Mouse (Mus musculus): ENCODE measurements at regions not wholly inside any gene's neighbourhood (a gene's known extent, or its start where the extent isn't known, plus 50 kb on each side); places are given as distances from the start of the nearest gene placed in this dataset.
A peak's percentile ranks its signal among the peaks of the same experiment; 100 is the strongest.

DNA sequence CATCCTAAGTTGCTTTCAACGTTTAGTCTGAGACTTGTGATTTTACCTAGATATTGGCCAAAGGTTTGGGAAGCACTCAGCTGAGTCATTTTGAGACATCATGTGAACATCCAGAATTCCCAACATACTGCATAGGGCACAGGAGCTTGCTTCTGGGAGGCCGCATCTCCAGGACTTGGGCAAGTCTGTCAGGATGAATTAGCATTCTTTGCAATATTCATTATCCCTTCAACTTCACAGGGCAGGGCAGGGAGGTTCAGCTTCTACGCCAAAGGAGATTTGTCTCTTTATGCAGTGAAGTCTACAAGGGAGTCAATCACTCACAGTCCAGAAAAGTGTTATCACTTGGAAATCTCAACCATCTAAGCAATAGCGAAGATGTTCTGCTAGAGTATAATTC lies 231.7 kb downstream of the Cpe start:
- H3K9me3 ChIP-seq = no peaks in the 10 kb centered on the region
- no peak for ATAC-seq (ENCODE audit: low FRiP score)
- H3K27me3 ChIP-seq = no peaks in the 10 kb centered on the region
- no peak overlapping the region for H3K9ac ChIP-seq
- H3K4me2 ChIP-seq = no peak overlapping the region
- no peaks in the 10 kb centered on the region for H3K4me1 ChIP-seq
- no peak overlapping the region for H3K27ac ChIP-seq
- no peak overlapping the region for H3K4me3 ChIP-seq (replicated peaks)
- WGBS = 91% methylated on average over 4 of the region's 4 CpGs
- no peaks in the 10 kb centered on the region for H3K36me3 ChIP-seq (replicated peaks)

GRCm38 (mm10) chr8:64456970-64457369 lies 235.9 kb downstream of the Cpe start:
- H3K4me1 ChIP-seq = no peaks in the 10 kb centered on the region
- H3K9me3 ChIP-seq = no peaks in the 10 kb centered on the region
- ATAC-seq (ENCODE audit: low FRiP score) = no peak
- H3K4me3 ChIP-seq (replicated peaks) = no peak overlapping the region
- H3K27ac ChIP-seq = no peak overlapping the region
- no peaks in the 10 kb centered on the region for H3K27me3 ChIP-seq
- 65% methylated on average over 5 of the region's 5 CpGs for WGBS
- no peak overlapping the region for H3K4me2 ChIP-seq
- H3K36me3 ChIP-seq (replicated peaks) = no peaks in the 10 kb centered on the region
- no peak overlapping the region for H3K9ac ChIP-seq

DNA sequence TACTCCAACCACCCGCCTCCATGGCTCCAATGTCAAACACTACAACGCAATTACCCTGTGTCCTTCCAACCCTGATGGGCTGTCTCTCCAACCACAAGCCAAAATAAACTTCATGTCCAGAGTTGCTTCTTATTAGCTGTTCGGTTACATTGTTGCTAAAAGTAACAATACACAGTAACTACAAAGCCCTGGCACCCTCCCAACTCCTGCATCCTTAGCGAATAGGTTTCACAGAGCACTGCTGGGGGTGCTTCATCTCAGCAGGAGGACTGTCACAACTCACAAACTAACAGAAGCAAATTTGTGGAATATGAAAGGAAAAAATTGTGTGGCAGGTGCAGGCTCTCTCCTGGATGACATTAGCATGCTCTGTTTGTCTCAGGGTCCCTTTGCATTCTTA lies 238.1 kb downstream of the Cpe start:
- H3K4me3 ChIP-seq (replicated peaks) = no peak overlapping the region
- ATAC-seq (ENCODE audit: low FRiP score) = no peak
- no peak overlapping the region for H3K27ac ChIP-seq
- no peaks in the 10 kb centered on the region for H3K9me3 ChIP-seq
- 82% methylated on average over 4 of the region's 4 CpGs for WGBS
- H3K4me2 ChIP-seq = no peak overlapping the region
- no peaks in the 10 kb centered on the region for H3K27me3 ChIP-seq
- no peak overlapping the region for H3K9ac ChIP-seq
- no peaks in the 10 kb centered on the region for H3K4me1 ChIP-seq
- no peaks in the 10 kb centered on the region for H3K36me3 ChIP-seq (replicated peaks)

DNA sequence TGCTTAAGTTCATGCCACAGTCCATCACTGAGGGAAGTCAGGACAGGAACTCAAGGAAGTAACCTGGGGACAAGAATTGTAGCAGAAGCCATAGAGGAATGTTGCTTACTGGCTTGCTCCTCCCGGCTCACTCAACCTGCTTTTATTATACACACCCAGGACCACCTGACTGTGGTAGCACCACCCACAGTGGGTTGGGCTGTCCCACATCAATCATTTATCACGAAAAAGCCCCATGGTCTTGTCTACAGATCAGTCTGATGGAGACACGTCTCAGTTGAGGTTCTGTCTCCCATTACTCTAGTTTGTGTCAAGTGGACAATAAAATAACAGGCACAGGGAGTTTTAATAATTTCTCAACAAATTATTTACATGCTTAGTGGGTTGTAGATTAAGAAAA lies 239.3 kb upstream of the Tll1 start:
- Histone ChIP-seq H3K36me3 (replicated peaks) (no peaks in the 10 kb centered on the region), H3K4me2 (no peak overlapping the region), H3K9ac (no peak overlapping the region), H3K4me1 (no peaks in the 10 kb centered on the region), H3K27ac (no peak overlapping the region), H3K9me3 (no peaks in the 10 kb centered on the region), H3K27me3 (no peaks in the 10 kb centered on the region), H3K4me3 (replicated peaks) (no peak overlapping the region)
- WGBS = 87% methylated on average over 3 of the region's 3 CpGs
- no peak for ATAC-seq (ENCODE audit: low FRiP score)

DNA sequence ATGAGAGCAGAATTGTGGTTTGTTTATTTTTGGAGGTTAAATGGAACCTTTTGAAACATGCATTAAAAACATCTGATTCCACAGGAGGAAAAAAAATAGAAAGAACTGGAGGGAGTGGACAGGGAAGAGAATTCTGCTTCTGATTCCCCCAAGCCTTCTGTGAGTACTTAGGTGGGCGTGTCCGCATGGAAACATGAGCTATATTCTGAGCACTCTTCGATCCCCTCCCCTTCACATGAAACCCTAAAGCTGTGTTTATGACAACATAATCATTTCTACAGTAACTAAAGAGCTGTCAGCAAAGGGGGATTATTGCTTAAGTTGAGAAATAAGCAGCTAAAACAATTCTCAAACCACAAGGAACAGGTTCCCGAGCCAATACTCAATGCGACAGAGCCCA lies 238.4 kb upstream of the Tll1 start:
- Histone ChIP-seq H3K4me1 (no peaks in the 10 kb centered on the region), H3K4me3 (replicated peaks) (no peak overlapping the region), H3K9me3 (no peaks in the 10 kb centered on the region), H3K36me3 (replicated peaks) (no peaks in the 10 kb centered on the region), H3K9ac (no peak overlapping the region), H3K4me2 (no peak overlapping the region), H3K27ac (no peak overlapping the region), H3K27me3 (no peaks in the 10 kb centered on the region)
- 91% methylated on average over 5 of the region's 5 CpGs for WGBS
- ATAC-seq (ENCODE audit: low FRiP score) = no peak

DNA sequence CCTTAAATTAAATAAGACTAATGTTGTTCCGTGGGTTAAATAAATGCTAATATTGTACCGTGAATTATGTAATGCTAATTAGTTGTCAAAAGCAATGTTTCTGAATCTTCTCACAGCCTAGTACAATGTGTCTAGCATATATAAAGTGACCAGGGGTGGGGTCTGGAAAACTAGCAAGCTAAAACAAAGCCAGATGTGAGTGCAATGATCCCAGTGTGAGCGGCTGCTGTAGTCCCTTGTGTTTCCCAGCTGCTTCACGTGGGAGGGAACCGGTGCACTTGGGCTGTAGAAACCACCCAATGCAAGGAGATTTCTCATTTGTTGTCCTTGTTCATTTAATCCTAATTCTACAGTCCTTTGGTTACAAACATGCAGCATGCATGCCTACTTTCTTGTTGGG lies 232.4 kb upstream of the Tll1 start:
- Histone ChIP-seq H3K36me3 (replicated peaks) (no peaks in the 10 kb centered on the region), H3K4me1 (no peaks in the 10 kb centered on the region), H3K27ac (no peak overlapping the region), H3K9ac (no peak overlapping the region), H3K4me3 (replicated peaks) (no peak overlapping the region), H3K27me3 (no peaks in the 10 kb centered on the region), H3K4me2 (no peak overlapping the region), H3K9me3 (no peaks in the 10 kb centered on the region)
- 85% methylated on average over 5 of the region's 5 CpGs for WGBS
- no peak for ATAC-seq (ENCODE audit: low FRiP score)

- H3K9me3 ChIP-seq = no peaks in the 10 kb centered on the region
- no peak overlapping the region for H3K9ac ChIP-seq
- no peak for ATAC-seq (ENCODE audit: low FRiP score)
- no peak overlapping the region for H3K4me3 ChIP-seq (replicated peaks)
- no peak overlapping the region for H3K4me2 ChIP-seq
- no peaks in the 10 kb centered on the region for H3K27me3 ChIP-seq
- H3K27ac ChIP-seq = no peak overlapping the region
- H3K4me1 ChIP-seq = no peaks in the 10 kb centered on the region
- H3K36me3 ChIP-seq (replicated peaks) = no peaks in the 10 kb centered on the region
- 84% methylated on average over 7 of the region's 7 CpGs for WGBS
Observed at GRCm38 (mm10) chr8:64434648-64435047, 228.6 kb upstream of the Tll1 start.

DNA sequence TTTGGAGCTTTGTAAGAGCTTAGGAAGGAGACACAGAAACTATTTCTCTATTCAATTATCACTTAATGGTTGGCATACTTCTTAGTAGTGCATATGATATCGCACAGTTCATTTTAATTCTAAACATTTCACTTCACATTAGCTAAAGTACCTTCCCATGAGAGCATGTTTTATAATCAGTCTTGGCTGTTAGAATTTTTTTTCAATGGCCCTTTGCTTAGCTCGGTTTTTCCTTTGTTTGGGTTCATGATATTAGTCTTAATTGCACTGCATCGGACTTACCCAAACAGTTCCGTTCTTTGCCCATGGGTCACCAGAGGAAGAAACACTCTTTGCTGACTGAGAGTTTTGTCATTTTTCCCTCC lies 216.8 kb upstream of the Tll1 start:
- Histone ChIP-seq H3K27me3 (no peaks in the 10 kb centered on the region), H3K4me2 (no peak overlapping the region), H3K9ac (no peak overlapping the region), H3K27ac (no peak overlapping the region), H3K4me3 (replicated peaks) (no peak overlapping the region), H3K4me1 (peaks cover 16% of the 10 kb centered on the region), H3K9me3 (no peaks in the 10 kb centered on the region), H3K36me3 (replicated peaks) (no peaks in the 10 kb centered on the region)
- 41% methylated on average over 4 of the region's 4 CpGs for WGBS
- ATAC-seq (ENCODE audit: low FRiP score) = peak; percentile 27; the same call in 1 of the 2 replicates

- peaks cover 16% of the 10 kb centered on the region for H3K4me1 ChIP-seq
- no peak overlapping the region for H3K4me3 ChIP-seq (replicated peaks)
- no peak overlapping the region for H3K9ac ChIP-seq
- H3K27ac ChIP-seq = 0 out of 2 replicates have a peak overlapping the region, but pooled peaks have one; percentile 36
- WGBS = 16% methylated on average over 8 of the region's 8 CpGs
- H3K9me3 ChIP-seq = no peaks in the 10 kb centered on the region
- H3K36me3 ChIP-seq (replicated peaks) = no peaks in the 10 kb centered on the region
- H3K4me2 ChIP-seq = no peak overlapping the region; the same call in 1 of the 2 replicates
- no peaks in the 10 kb centered on the region for H3K27me3 ChIP-seq
- ATAC-seq (ENCODE audit: low FRiP score) = peak; percentile 55; the same call in 1 of the 2 replicates
Observed at GRCm38 (mm10) chr8:64422200-64422849, 216.3 kb upstream of the Tll1 start.

GRCm38 (mm10) chr8:64421502-64422199 lies 215.6 kb upstream of the Tll1 start:
- 61% methylated on average over 6 of the region's 6 CpGs for WGBS
- no peaks in the 10 kb centered on the region for H3K36me3 ChIP-seq (replicated peaks)
- H3K9ac ChIP-seq = no peak overlapping the region
- H3K9me3 ChIP-seq = no peaks in the 10 kb centered on the region
- peaks cover 16% of the 10 kb centered on the region for H3K4me1 ChIP-seq
- no peaks in the 10 kb centered on the region for H3K27me3 ChIP-seq
- 0 out of 2 replicates have a peak overlapping the region, but pooled peaks have one; percentile 36 for H3K27ac ChIP-seq
- ATAC-seq (ENCODE audit: low FRiP score) = peak; percentile 53; the same call in 1 of the 2 replicates
- H3K4me3 ChIP-seq (replicated peaks) = no peak overlapping the region
- no peak overlapping the region for H3K4me2 ChIP-seq

DNA sequence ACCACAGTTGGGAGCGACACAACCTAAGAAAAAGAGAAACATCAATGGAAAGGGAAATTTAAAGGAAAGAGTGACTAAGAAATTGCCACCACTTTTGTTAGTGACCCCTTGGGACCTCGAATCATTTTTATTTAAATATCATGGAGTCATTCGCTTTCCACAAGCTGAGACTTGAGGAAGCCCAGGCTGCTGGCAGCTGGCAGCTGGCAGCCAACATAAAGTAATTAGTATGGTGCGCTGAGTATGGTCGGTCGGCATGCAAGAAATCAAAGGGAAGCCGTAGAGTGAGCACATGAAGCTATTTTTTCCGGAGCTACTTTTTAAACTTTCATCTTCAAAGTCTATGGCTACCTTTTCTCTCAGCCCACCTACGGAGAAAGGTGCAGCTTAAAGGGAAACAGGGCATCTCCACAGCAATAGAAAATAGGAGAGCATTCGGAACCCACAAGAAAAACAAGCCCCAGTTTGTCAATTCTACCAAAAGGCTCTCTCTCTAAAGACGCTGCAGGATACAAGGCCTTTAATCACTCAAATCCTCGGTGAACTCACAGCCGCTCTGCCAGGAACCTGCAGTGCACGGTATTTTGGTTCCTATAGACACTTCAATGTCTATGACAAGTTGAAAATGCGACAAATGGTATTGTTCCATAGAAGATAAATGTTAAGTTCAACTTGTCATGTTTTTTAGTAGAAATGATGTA lies 206.6 kb upstream of the Tll1 start:
- H3K4me2 ChIP-seq = no peak overlapping the region
- no peaks in the 10 kb centered on the region for H3K4me1 ChIP-seq
- no peaks in the 10 kb centered on the region for H3K9me3 ChIP-seq
- H3K27me3 ChIP-seq = no peaks in the 10 kb centered on the region
- ATAC-seq (ENCODE audit: low FRiP score) = no peak
- WGBS = 45% methylated on average over 15 of the region's 15 CpGs
- H3K36me3 ChIP-seq (replicated peaks) = no peaks in the 10 kb centered on the region
- no peak overlapping the region for H3K4me3 ChIP-seq (replicated peaks)
- no peak overlapping the region for H3K9ac ChIP-seq
- no peak overlapping the region for H3K27ac ChIP-seq

GRCm38 (mm10) chr8:64406775-64407490 lies 200.9 kb upstream of the Tll1 start:
- ATAC-seq (ENCODE audit: low FRiP score) = no peak
- H3K4me3 ChIP-seq (replicated peaks) = no peak overlapping the region
- H3K27ac ChIP-seq = no peak overlapping the region
- no peak overlapping the region for H3K9ac ChIP-seq
- WGBS = 69% methylated on average over 9 of the region's 9 CpGs
- H3K27me3 ChIP-seq = no peaks in the 10 kb centered on the region
- H3K4me2 ChIP-seq = no peak overlapping the region
- H3K9me3 ChIP-seq = no peaks in the 10 kb centered on the region
- no peaks in the 10 kb centered on the region for H3K4me1 ChIP-seq
- no peaks in the 10 kb centered on the region for H3K36me3 ChIP-seq (replicated peaks)

Data from forebrain, embryonic 12.5 days (tissue).